Mouse (Mus musculus) gastrocnemius, adult 2 months (tissue): ENCODE data around the gene 9230112D13Rik. TPM values are rescaled to one million over a fixed set of nuclear protein-coding genes. Genes with fewer than 3 reads are reported as not detected.

Experiments used
- DNase-seq: peaks from one replicate; pipeline ENCODE4 v3.0.0; 2022
- H3K27ac ChIP-seq: fragments of 200-600 bp; 2 replicates; pipeline ENCODE4 v1.8.1; 2022; ENCODE audit warnings: mild to moderate bottlenecking
- H3K4me3 ChIP-seq: fragments of 200-600 bp; 2 replicates; pipeline ENCODE4 v1.8.1; 2022; ENCODE audit warnings: mild to moderate bottlenecking, moderate library complexity
- CTCF ChIP-seq: fragments of 200-600 bp; IDR thresholded peaks from 2 replicates; pipeline ENCODE4 v1.8.1; 2022; ENCODE audit warnings: antibody characterized with exemption, mild to moderate bottlenecking, moderate library complexity
- intact Hi-C: fragments of 180-260 bp; cut with DNase I; formaldehyde crosslinking; loops from one replicate; pipeline ENCODE4 v1.15.1; 2025
- total RNA-seq, 2 experiments: library from RNA; stranded (reverse); gene quantifications; 2 replicates each; pipeline ENCODE4 v1.2.3; 2021

The 9230112D13Rik gene
- total RNA-seq, 2 experiments from 2014 or later, result not detected

DNA sequence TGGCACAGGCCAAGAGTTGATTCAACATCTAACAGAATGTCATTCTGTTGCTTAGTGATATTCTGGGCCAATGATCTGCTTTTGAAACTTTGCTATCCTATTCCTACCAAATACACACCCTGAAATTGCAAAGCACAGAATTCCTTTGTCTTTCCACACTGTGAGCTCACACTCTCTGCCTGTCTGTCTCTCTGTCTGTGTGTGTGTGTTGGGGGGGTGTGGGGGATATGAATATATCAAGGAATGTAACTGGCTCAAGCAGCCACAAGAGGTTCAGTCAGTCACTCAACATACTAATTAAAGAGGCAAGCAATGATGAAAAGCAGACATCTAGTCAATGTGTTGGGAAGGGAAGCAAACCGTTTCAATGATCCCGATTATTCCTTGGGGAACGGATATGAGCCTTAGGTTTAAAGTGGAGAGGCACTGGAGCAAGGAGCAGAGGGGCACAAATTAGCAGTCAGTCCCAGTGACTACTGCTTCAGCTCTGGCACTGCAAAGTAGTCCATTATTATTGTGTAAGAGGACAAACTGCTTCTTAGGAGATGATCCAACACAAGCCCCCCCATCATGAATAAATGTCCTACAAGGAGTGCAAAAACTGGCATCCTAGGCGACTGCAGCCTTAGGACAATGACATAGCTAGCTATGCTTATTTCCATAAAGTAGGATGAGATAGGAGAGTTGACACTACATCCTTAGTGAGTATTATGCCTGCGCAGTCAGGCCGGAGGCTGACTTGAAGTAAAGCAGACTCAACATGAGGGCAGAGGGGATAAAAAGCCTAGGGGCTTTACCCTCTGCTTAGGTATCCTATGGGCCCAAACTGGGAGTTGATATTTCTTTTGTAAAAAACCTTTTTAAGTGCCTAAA lies 38.9 kb downstream of the 9230112D13Rik start:
- intact Hi-C loops, result no loop called here
- no peak overlapping the region for H3K4me3 ChIP-seq
- H3K27ac ChIP-seq, result peak overlapping the region; percentile 59
- no peak for DNase-seq
- no peak for TF ChIP-seq CTCF

DNA sequence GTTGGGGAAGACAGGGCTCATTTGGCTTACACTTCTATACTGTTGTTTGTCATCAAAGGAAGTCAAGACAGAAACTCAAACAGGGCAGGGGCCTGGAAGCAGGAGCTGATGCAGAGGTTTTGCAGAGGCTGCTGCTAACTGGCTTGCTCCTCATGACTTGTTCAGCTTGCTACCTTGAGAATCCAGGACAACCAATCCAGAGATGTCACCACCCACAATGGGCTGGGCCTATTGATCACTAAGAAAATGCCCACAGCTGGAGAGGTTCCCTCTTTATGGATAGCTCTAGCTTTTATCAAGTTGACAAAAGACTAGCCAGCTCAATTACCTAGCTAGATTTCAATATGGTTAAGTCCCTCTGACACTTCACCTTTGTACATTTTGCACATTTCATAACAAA lies 51.0 kb downstream of the 9230112D13Rik start:
- Histone ChIP-seq H3K4me3 (no peak overlapping the region), H3K27ac (peak overlapping the region; percentile 12; the same call in 1 of the 2 replicates)
- intact Hi-C loops, result no loop called here
- DNase-seq, result no peak
- TF ChIP-seq CTCF, result no peak

DNA sequence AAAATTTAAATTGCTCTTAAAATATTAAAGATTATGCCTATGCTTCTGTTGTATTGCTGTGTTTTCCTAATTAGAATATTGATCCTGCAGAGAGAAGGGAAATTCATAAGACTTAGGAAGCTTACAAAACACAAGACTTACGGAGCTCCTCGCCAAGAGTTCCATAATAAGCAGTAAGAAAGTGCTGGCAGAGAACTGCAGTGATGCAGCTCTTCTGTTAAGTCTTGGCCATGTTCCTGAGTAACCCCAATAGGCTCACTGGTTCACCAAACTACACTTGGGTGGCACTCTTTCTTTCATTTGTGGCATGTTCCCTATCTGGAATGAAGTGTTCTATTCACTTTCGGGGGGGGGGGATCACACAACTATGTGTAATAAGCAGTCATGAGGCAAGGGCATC lies 56.3 kb downstream of the 9230112D13Rik start:
- TF ChIP-seq CTCF, result no peak
- intact Hi-C loops, result loop anchor here (5.0 kb wide), 1 partner anchor 36 kb away; the partner anchor contains the start of gene Bmpr1a
- Histone ChIP-seq H3K4me3 (no peak overlapping the region), H3K27ac (peak overlapping the region; percentile 69)
- DNase-seq, result no peak

Other genes starting within 250 kb of the 9230112D13Rik start
- gene Shld2, start 212.3 kb downstream of the 9230112D13Rik start, total RNA-seq, result 10 to 100 TPM; 10.7 to 11.8 TPM
- 100 to 1,000 TPM; 112 to 139 TPM for gene Glud1, start 212.1 kb downstream of the 9230112D13Rik start, total RNA-seq
- gene Fam25c, start 167.4 kb downstream of the 9230112D13Rik start, total RNA-seq, result not detected
- gene Sncg, start 148.0 kb downstream of the 9230112D13Rik start, total RNA-seq, result 1 to 10 TPM; 4.0 to 4.8 TPM
- gene Mmrn2, start 147.3 kb downstream of the 9230112D13Rik start, total RNA-seq, result 10 to 100 TPM; 10.3 to 12.4 TPM
- 10 to 100 TPM; 49.4 to 54.1 TPM for gene Bmpr1a, start 19.5 kb downstream of the 9230112D13Rik start, total RNA-seq
- gene Ldb3, start 65.9 kb upstream of the 9230112D13Rik start, total RNA-seq, result 1,000 to 10,000 TPM; 1,886 to 2,548 TPM
- gene Opn4, start 77.3 kb upstream of the 9230112D13Rik start, total RNA-seq, result not detected
- gene Wapl, start 151.1 kb upstream of the 9230112D13Rik start, total RNA-seq, result 10 to 100 TPM; 38.8 to 40.0 TPM